Mouse (Mus musculus) erythroblast, embryonic 14.5 days (primary cell): Measurements from ENCODE around the gene Mta1.

Source experiments
- GATA1 ChIP-seq: IDR thresholded peaks from 2 replicates; pipeline ENCODE4 v1.6.1; 2012; ENCODE audit warnings: low read length, inconsistent platforms, mixed read lengths
- TAL1 ChIP-seq: IDR thresholded peaks from 3 replicates; pipeline ENCODE4 v1.6.1; 2012; ENCODE audit warnings: low read length, inconsistent platforms, mixed read lengths

DNA sequence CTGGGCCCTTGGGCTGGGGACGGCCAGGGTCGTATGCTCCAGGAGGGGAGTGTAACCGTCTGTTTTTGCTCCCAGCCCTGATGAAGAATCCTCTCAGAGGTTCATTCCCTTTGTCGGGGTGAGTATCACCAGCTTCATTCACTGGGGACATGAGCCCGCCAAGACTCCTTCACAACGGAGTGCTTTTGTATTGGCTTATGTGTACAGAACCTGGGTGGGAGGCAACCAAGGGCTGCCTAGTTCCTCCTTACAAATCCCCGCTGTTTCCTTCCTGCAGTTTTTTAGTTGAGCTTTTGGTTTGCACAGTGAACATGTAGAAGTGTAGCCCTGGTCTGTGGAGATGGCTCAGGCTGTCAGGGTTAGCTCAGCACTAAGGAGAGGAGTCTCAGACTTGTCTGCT is 30.1 kb upstream of the Mta1 start:
- no peak for TF ChIP-seq TAL1
- TF ChIP-seq GATA1 = no peak
